Mouse (Mus musculus): ENCODE results near the gene Ganc.

GRCm38 (mm10) chr2:120390934-120391333, 12.8 kb upstream of the Ganc start:
- TF ChIP-seq CTCF (IDR thresholded peaks at IDR 0.05) (peak; percentile 7; the same call in 1 of the 2 replicates), POLR2A (IDR thresholded peaks at IDR 0.05; ENCODE audit: insufficient read depth, low read depth, low read length) (no peak)
